Mouse (Mus musculus): ENCODE results near the gene Taf4. TPM values are rescaled to one million over a fixed set of nuclear protein-coding genes. Genes with fewer than 3 reads are reported as not detected.
A peak's percentile ranks its signal among the peaks of the same experiment; 100 is the strongest.

Gene Taf4
- polyA plus RNA-seq (2016; fragmentation: Nextera tagmentation; extraction: Ambion mirVana) = 3.6 and 4.2 TPM in 2 replicates

- peak; percentile 87 for DNase-seq (ENCODE audit: extremely low spot score, low spot score)
- Histone ChIP-seq H3K27me3 (ENCODE audit: poor library complexity, severe bottlenecking) (no peaks in the 10 kb centered on the region), H3K9me3 (no peaks in the 10 kb centered on the region), H3K4me3 (peak within 1 kb of the TSS; percentile 89), H3K27ac (peak within 1 kb of the TSS; percentile 98), H3K4me1 (peaks cover 48% of the 10 kb centered on the region), H3K36me3 (replicated peaks) (no peaks in the 10 kb centered on the region)
- WGBS = under 1% methylated on average over 61 of the region's 84 CpGs
Observed at GRCm38 (mm10) chr2:179976628-179977343, at the start of gene Taf4. Gene Taf4 (minus strand): TSS chr2:179976646.

- peaks cover 45% of the 10 kb centered on the region for H3K36me3 ChIP-seq (replicated peaks)
- H3K4me1 ChIP-seq = peaks cover 56% of the 10 kb centered on the region
- peak overlapping the region; percentile 97 for H3K27ac ChIP-seq
- H3K4me3 ChIP-seq = peak overlapping the region; percentile 99
- no peaks in the 10 kb centered on the region for H3K9me3 ChIP-seq
- no peak for DNase-seq (ENCODE audit: extremely low spot score, low spot score)
- H3K27me3 ChIP-seq (ENCODE audit: poor library complexity, severe bottlenecking) = peaks cover 32% of the 10 kb centered on the region
- WGBS = 8% methylated on average over 6 of the region's 6 CpGs
Observed at GRCm38 (mm10) chr2:180025861-180026200, 49.4 kb upstream of the Taf4 start.

- Histone ChIP-seq H3K4me1 (peaks cover 56% of the 10 kb centered on the region), H3K4me3 (peak overlapping the region; percentile 99), H3K9me3 (no peaks in the 10 kb centered on the region), H3K27ac (peak overlapping the region; percentile 97), H3K36me3 (replicated peaks) (peaks cover 39% of the 10 kb centered on the region), H3K27me3 (ENCODE audit: poor library complexity, severe bottlenecking) (peaks cover 38% of the 10 kb centered on the region)
- under 1% methylated on average over 83 of the region's 84 CpGs for WGBS
- DNase-seq (ENCODE audit: extremely low spot score, low spot score) = peak; percentile 53
Observed at GRCm38 (mm10) chr2:180025135-180025860, 48.9 kb upstream of the Taf4 start.

GRCm38 (mm10) chr2:180024401-180025098 lies 48.1 kb upstream of the Taf4 start, which contains the start of gene Lsm14b:
Gene Lsm14b (plus strand): TSS chr2:180024987.
- H3K9me3 ChIP-seq = no peaks in the 10 kb centered on the region
- peak within 1 kb of the TSS; percentile 97 for H3K27ac ChIP-seq
- H3K4me1 ChIP-seq = peaks cover 56% of the 10 kb centered on the region
- under 1% methylated on average over 80 of the region's 80 CpGs for WGBS
- peak within 1 kb of the TSS; percentile 99 for H3K4me3 ChIP-seq
- H3K27me3 ChIP-seq (ENCODE audit: poor library complexity, severe bottlenecking) = peaks cover 44% of the 10 kb centered on the region
- H3K36me3 ChIP-seq (replicated peaks) = peaks cover 32% of the 10 kb centered on the region
- peak; percentile 99 for DNase-seq (ENCODE audit: extremely low spot score, low spot score)

- H3K4me1 ChIP-seq = peaks cover 39% of the 10 kb centered on the region
- WGBS = 74% methylated on average over 6 of the region's 6 CpGs
- no peaks in the 10 kb centered on the region for H3K9me3 ChIP-seq
- DNase-seq (ENCODE audit: extremely low spot score, low spot score) = no peak
- H3K27ac ChIP-seq = no peak overlapping the region
- peaks cover 14% of the 10 kb centered on the region for H3K36me3 ChIP-seq (replicated peaks)
- H3K4me3 ChIP-seq = no peak overlapping the region
- H3K27me3 ChIP-seq (ENCODE audit: poor library complexity, severe bottlenecking) = peaks cover 48% of the 10 kb centered on the region
Observed at GRCm38 (mm10) chr2:180022751-180023150, 46.3 kb upstream of the Taf4 start.

- no peaks in the 10 kb centered on the region for H3K36me3 ChIP-seq (replicated peaks)
- H3K4me3 ChIP-seq = no peak overlapping the region
- H3K27me3 ChIP-seq (ENCODE audit: poor library complexity, severe bottlenecking) = peaks cover 48% of the 10 kb centered on the region
- H3K4me1 ChIP-seq = peaks cover 27% of the 10 kb centered on the region
- H3K9me3 ChIP-seq = no peaks in the 10 kb centered on the region
- WGBS = 88% methylated on average over 8 of the region's 8 CpGs
- H3K27ac ChIP-seq = no peak overlapping the region
- no peak for DNase-seq (ENCODE audit: extremely low spot score, low spot score)
Observed at GRCm38 (mm10) chr2:180020919-180021318, 44.5 kb upstream of the Taf4 start.

GRCm38 (mm10) chr2:180020091-180020661 lies 43.7 kb upstream of the Taf4 start:
- Histone ChIP-seq H3K27ac (no peak overlapping the region), H3K4me1 (peaks cover 20% of the 10 kb centered on the region), H3K9me3 (no peaks in the 10 kb centered on the region), H3K36me3 (replicated peaks) (no peaks in the 10 kb centered on the region), H3K27me3 (ENCODE audit: poor library complexity, severe bottlenecking) (peaks cover 48% of the 10 kb centered on the region), H3K4me3 (no peak overlapping the region)
- DNase-seq (ENCODE audit: extremely low spot score, low spot score) = no peak
- 86% methylated on average over 7 of the region's 7 CpGs for WGBS

GRCm38 (mm10) chr2:180018573-180018972 lies 42.1 kb upstream of the Taf4 start:
- peaks cover 6% of the 10 kb centered on the region for H3K4me1 ChIP-seq
- whole genome bisulfite sequencing = 90% methylated on average over 9 of the region's 9 CpGs
- no peak for DNase-seq (ENCODE audit: extremely low spot score, low spot score)
- H3K36me3 ChIP-seq (replicated peaks) = no peaks in the 10 kb centered on the region
- no peak overlapping the region for H3K27ac ChIP-seq
- peaks cover 40% of the 10 kb centered on the region for H3K27me3 ChIP-seq (ENCODE audit: poor library complexity, severe bottlenecking)
- no peaks in the 10 kb centered on the region for H3K9me3 ChIP-seq
- H3K4me3 ChIP-seq = no peak overlapping the region

- H3K36me3 ChIP-seq (replicated peaks) = no peaks in the 10 kb centered on the region
- H3K27me3 ChIP-seq (ENCODE audit: poor library complexity, severe bottlenecking) = peaks cover 31% of the 10 kb centered on the region
- 77% methylated on average over 4 of the region's 4 CpGs for WGBS
- no peaks in the 10 kb centered on the region for H3K9me3 ChIP-seq
- no peak overlapping the region for H3K4me3 ChIP-seq
- H3K27ac ChIP-seq = no peak overlapping the region
- DNase-seq (ENCODE audit: extremely low spot score, low spot score) = no peak
- H3K4me1 ChIP-seq = peaks cover 6% of the 10 kb centered on the region
Observed at GRCm38 (mm10) chr2:180017632-180018031, 41.2 kb upstream of the Taf4 start.

- WGBS = 93% methylated on average over 7 of the region's 7 CpGs
- Histone ChIP-seq H3K4me3 (no peak overlapping the region), H3K4me1 (peaks cover 6% of the 10 kb centered on the region), H3K36me3 (replicated peaks) (no peaks in the 10 kb centered on the region), H3K9me3 (peaks cover 3% of the 10 kb centered on the region; the same call in 1 of the 2 replicates), H3K27ac (no peak overlapping the region), H3K27me3 (ENCODE audit: poor library complexity, severe bottlenecking) (no peaks in the 10 kb centered on the region; the same call in 1 of the 2 replicates)
- no peak for DNase-seq (ENCODE audit: extremely low spot score, low spot score)
Observed at GRCm38 (mm10) chr2:180013686-180014085, 37.2 kb upstream of the Taf4 start.

- Histone ChIP-seq H3K4me3 (no peak overlapping the region), H3K27me3 (ENCODE audit: poor library complexity, severe bottlenecking) (no peaks in the 10 kb centered on the region), H3K9me3 (peaks cover 3% of the 10 kb centered on the region; the same call in 1 of the 2 replicates), H3K27ac (no peak overlapping the region), H3K4me1 (peaks cover 8% of the 10 kb centered on the region; the same call in 1 of the 2 replicates), H3K36me3 (replicated peaks) (no peaks in the 10 kb centered on the region)
- 84% methylated on average over 6 of the region's 6 CpGs for WGBS
- DNase-seq (ENCODE audit: extremely low spot score, low spot score) = no peak
Observed at GRCm38 (mm10) chr2:180011370-180011769, 34.9 kb upstream of the Taf4 start.

- Histone ChIP-seq H3K4me3 (no peak overlapping the region), H3K27ac (no peak overlapping the region), H3K4me1 (peaks cover 8% of the 10 kb centered on the region; the same call in 1 of the 2 replicates), H3K9me3 (peaks cover 3% of the 10 kb centered on the region; the same call in 1 of the 2 replicates), H3K36me3 (replicated peaks) (no peaks in the 10 kb centered on the region), H3K27me3 (ENCODE audit: poor library complexity, severe bottlenecking) (no peaks in the 10 kb centered on the region)
- DNase-seq (ENCODE audit: extremely low spot score, low spot score) = no peak
- 96% methylated on average over 7 of the region's 7 CpGs for WGBS
Observed at GRCm38 (mm10) chr2:180010686-180011085, 34.2 kb upstream of the Taf4 start.
